Mouse (Mus musculus) spleen, postnatal 10 days (tissue): ENCODE measurements around the gene Ambra1.

ENCODE experiments used
- DNase-seq, 2 experiments: peaks; one replicate each; pipeline ENCODE4 v3.0.0; 2021 to 2022; ENCODE audit warnings: low spot score in 2 of 2

Gene Ambra1

DNA sequence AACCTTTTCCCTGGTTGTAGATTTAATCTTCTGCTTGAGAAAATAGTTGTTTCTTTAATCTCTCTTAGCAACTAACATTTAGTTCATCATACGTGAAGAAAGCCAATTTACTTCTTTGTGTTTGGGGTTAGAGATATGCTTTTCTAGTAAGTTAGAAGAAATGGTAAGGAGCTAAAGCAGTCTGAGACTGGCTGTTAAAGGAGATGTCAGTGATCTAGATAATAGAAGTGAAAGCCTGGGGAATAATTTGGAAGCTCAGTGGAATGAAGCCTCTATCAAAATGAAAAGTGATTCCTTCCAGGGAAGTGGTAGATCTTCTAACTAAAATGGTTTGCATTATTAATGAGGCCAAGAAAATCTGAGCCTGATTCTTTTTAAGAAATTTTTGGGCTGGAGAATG lies 141.3 kb downstream of the Ambra1 start:
- DNase-seq = no peak

DNA sequence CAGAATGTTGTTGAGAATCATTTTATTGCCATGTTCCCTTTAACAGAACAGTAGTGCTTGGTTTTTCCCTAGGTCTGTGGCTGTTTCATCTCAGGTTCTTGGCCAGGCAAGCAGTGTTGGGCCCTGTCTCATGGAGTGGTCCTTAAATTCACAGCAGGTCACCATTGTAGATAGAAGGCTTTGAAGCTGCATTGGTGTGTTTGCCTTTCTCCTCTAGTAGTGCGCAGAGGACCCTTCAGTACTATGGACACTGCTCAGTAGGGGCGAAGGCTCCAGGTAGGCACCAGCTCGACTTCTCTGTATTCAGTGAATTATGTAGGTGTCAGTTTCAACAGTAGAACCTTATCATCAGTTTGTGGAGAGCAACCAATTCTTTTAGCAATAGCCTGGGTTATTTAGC lies 142.7 kb downstream of the Ambra1 start:
- DNase-seq = no peak

DNA sequence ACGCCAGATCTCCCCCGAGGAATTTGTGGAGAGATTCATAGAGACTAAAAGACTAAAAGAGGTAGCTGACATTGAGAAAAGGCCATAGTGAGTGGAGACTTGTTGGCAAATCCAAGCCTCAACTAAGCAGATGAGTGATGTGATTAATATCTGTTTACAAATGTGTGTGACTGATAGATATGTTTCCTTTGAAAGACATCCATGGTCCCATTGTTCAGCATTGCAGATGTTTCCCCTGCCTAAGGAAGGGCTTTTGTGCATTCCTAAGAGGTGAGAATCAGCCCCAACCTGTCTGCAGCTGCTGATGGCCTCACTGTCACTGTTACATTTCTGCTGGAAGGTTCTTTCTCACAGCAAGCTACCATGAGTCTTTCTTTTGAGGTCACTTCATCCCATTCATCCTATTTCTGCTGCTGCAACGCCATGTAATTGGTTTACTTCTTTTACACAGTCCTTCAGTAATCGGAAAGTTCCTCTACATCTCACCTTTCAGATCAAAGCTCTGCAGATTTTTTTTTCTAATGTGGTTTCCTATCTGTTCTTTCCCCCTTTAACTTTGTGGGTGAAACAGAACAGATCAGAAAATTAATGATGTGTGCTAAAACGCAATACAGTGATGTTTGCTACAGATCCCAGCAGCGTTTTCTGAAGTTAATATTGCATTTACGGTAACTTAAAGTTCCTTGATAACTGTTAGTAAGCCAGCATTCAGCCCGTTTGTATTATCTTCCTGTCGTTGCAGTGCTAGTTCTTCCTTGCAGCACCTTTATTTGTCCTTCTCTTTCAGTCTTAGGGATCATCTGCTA lies 146.3 kb downstream of the Ambra1 start:
- DNase-seq = no peak

DNA sequence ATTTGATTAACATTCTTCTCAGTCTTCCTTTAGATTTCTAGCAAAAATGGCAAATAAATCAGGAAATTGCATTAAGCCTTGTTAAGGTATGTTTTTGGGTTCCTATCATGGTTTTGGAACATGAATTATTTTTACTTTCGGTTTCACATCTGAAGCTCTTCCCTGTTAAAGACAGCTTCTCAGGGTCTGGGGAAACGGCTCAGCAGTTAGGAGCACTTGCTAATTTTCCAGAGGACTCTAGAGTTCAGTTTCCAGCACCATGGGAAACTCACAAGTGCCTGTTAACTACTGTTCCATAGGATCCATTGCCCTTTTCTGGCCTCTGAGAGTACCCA lies 146.8 kb downstream of the Ambra1 start:
- DNase-seq = no peak

DNA sequence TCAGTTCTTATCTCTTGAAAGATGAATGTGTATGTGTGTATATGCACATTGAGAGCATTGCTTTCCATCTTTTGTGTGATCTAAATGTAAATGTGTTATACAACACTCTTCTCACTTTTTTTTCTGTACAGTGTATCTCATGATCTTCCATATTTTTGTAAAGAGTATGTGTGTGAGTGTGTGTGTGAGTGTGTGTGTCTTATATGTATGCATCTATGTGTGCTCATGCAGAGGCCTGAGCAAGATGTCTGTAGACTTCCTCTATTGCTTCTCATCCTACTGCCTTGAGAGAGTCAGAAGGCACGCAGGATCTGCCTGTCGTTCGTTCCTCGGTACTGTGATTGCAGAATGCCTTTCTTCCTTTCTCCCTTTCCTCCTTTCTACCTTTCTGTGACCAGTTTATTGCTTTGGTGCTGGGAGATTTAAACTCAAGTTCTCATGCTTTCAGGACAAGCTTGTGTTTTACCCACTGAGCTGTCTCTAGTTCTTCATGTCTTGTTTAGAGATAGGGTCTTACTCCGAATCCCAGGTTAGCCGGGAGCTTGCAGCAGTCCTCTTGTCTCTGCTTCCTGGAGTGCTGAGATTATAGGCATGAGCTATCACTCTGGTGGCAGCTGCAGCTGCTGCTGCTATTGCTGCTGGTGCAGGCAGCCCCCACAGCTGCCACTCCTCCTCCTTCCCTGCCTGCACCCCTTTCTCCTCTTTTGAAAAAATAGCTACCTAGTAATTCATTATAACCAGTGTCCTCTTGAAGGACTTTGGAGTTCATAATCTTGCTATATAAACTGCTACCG lies 148.7 kb downstream of the Ambra1 start:
- no peak for DNase-seq

DNA sequence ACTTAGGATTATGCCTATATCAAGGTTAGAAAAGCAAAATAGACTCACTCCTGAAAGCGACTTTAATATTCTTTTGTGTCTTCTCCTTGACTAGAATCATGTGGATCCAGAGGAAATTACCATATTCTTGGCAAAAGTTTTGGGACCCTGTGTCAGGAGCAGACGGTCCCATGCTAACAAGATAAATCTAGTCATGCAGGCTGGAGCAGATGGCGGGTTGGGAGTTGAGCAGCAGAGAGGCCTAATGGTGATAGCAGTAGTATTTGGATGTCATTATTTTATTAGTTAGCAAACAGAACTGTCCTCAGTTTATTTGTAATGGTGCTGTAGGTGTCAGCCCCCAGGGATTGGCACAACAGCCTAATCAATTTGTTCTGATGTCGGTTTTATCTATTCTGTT lies 154.0 kb downstream of the Ambra1 start:
- no peak for DNase-seq

DNA sequence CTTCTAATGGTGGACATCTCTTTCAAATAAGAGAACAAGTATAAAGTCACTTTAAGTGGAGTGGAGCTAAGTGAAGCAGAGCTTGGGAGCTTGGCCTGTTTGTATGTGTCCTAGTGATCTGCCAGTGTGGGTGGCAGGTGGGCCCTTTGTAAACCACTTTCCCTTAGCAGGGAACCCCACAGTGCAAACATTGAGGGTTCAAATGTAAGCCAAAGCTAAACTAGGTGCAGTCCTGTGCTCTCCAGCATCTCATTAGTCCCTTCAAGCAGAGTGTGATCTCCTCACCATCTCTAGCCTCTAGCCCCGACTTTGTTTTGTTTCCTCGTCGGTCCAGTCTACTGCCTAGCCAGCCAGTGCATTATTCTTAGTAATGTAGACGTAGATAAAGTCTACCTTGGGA lies 154.7 kb downstream of the Ambra1 start:
- no peak for DNase-seq

DNA sequence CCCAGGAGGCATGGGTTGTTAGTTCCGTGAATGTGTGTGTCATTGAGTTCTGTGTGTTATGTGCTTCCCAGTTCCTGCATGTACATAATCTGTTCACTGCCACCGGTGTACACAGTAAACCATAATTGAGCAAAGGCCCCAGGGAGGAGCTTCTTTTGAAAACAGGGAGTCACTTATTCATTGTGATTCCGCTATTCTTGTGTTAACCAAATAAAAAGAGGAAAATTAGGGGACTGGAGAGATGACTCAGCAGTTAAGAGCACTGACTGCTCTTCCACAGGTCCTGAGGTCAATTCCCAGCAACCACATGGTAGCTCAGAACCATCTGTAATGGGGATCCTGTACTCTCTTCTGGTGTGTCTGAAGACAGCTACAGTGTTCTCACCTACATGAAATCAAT lies 164.8 kb downstream of the Ambra1 start:
- no peak for DNase-seq

DNA sequence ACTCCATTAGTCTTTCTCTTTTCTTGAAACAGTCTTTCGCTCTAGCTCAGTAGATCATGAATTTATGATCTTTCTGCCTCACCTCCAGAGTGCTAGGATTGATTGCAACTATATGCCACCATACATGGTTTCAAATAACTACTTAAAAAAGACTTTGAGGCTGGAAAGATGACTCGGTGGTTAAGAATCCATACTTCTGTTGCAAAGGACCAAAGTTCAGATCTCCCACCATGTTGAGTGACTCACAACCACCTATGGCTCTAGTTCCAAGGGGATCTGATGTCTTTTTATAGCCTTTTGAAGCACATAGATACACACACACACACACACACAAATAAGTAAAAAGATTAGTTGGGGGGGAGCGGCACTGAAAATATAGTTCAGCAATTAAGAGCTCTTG lies 165.5 kb downstream of the Ambra1 start:
- no peak for DNase-seq

DNA sequence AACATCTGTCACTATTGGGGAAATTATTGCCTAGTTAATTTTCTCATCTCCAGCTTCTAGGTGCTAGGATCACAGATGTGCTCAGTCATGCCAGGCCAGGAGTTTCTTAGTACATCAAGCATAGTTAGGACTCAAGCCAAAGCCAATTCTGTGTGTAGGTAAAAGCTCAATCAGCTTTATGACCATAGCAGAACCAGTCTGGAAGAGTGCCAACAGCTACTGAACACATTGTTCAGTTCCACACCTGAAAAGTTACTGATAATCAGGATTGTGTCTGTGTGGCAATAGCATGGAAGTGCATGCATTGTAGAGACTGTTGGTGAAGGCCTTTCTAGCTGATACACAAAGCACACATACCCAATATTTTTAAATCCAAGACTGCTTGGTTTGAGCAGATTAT lies 168.0 kb downstream of the Ambra1 start:
- no peak for DNase-seq

DNA sequence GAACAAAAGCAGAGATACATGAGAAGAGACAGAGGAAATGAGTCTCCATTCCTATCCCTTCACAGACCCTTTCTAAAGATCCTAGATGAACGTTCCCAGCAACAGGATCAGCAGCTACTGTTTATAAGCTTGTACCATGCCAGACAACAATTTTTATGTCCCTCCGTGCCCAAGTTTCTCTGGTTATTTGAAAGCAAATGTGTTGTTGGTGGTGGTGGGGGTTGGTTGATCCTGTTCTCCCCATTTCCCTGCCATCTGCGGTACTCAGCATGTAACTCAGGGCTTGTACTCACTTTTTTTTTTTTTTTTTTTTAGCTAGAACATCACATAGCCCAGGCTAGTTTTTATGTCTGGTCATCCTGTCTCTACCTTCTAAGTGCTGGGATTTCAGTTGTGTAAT lies 169.2 kb downstream of the Ambra1 start:
- DNase-seq = no peak

DNA sequence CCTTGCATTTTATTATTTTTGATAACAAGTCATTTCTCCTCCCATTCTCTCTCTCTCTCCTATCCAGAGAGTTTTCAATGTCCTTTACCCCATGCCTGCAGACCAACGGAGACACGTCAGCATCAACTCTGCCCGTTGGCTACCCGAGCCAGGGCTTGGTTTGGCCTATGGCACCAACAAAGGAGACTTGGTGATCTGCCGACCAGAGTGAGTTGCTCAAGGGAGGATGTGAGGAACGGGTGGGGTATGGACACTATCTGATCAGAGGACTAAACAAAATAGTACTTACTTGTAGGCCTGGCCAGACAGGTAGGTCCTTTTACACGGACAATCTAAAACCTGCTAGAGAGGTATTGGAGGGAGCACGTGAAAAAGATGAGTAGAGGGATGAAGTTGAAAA lies 170.5 kb downstream of the Ambra1 start:
- DNase-seq = no peak

DNA sequence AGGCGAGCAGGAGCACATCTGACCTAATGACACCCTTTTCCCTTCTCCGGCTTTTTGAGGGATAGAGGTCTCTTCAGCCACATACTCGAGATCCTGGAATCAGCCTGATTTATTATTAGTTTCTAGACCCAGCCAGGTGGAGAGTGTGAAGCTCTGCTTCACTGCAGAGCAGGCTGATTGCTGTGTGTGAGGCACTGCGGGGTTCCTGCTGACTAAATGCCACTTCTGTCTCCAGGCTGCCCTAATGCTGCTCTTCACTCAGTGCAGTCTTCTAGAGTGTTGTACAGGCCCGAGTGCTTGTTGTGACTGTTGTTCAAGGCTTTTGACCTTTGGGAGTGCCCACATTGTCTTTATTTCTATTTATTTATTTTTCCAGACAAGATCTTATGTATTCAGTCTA lies 172.4 kb downstream of the Ambra1 start:
- no peak for DNase-seq

DNA sequence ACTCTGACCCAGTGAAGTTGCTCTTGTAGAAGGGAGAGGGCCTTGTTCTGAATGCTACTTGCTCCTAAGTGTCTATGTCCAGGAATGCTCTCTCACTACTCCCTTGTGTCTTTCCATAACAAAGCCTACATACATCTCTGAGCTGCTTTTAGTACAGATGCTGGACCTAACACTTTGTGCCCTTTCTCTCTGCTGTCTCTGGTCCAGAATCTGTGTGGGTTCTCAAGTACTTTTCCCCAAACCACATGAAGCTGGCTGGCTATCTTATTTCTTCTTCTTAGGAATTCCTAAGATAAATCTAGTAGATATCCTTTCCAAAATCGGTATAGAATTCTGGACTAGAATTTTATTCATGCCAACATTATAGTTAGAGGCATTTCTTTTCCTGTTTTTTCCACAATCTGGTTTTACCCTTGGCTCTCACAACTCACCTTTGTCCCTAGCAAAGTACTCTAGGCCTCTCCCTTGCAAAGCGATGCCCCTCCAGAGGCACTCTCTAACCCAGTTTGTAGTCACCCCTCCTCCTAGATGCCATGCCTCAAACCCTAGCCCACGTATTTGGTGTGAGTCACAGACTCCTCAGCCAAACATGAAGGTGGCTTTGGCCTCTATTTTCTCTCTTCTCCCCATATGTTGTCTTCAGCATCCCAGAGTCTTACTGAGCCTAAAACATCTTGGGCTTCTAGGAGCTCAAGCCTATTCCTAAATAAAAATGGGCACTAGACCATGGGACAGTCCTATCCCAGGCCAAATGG lies 173.4 kb downstream of the Ambra1 start:
- no peak for DNase-seq

DNA sequence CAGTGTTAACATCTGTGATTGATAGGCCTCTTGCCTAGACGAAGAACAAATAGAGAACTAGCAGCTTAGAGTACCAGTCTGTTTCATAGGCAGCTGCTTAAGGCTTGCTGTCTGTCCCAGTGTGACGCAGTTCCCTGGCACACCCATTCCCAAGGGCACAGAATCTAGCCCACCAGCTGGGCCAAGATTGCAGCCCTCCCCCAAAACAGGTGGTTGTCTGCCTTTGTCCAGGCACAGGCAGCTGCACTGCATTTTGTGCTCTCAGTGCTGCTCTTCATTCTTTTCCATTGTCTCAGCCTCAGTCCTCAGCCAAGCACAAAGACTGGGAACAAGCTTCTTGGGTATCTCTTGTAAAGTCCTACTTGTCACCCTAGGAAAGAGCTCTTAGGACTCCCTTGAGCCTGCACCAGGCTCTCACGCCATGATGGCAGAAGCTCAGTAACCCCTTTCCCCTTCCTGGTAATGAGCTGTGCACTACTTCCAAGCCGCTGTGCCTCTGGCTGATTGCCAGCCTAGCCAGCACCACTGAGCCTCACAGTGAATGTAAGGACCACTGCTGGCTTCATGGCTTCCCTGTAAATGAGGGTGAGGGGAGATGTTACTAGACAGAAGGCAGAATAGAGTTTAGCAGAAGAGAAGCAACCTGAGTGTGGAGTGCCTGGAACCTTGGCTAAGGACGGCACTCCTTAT lies 174.8 kb downstream of the Ambra1 start:
- DNase-seq = no peak

DNA sequence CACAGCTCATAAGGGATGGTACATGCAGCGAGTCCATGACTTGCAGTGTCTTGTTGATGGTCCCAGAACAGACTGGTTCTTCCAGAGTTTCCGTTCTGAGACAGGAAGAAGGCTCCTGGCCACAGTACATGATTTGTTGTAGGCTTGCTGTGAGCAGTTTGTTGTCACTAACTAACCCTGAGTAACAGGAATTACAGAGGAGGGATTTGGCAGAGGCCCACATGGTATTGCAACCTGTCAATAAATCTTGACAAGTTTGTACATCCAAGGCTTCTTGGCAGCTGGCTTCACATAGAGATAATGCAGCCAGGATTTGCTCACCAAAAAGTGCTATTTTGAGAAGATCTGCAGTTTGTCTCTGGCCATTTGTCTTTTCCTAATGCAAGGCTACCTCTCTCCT lies 176.2 kb downstream of the Ambra1 start:
- no peak for DNase-seq

DNA sequence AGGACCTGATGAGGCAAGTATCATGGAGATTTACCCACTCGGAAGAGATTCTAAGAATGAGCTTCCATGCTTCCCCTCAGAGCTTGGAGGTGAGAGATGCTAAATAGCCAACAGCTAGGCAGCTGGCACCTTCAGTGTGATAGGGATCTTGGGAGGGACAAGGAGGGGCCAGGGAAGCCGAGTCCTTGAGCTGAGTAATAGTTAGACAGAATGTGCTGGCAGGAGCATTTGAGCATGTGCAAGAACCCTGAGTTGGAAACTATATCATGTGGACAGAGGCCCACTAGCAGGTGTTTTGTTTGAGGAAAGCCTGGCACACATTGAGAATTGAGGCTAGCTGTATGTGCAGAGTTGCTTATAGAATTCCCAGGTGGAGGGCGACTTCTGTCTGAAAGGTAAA lies 182.7 kb downstream of the Ambra1 start:
- DNase-seq = no peak

DNA sequence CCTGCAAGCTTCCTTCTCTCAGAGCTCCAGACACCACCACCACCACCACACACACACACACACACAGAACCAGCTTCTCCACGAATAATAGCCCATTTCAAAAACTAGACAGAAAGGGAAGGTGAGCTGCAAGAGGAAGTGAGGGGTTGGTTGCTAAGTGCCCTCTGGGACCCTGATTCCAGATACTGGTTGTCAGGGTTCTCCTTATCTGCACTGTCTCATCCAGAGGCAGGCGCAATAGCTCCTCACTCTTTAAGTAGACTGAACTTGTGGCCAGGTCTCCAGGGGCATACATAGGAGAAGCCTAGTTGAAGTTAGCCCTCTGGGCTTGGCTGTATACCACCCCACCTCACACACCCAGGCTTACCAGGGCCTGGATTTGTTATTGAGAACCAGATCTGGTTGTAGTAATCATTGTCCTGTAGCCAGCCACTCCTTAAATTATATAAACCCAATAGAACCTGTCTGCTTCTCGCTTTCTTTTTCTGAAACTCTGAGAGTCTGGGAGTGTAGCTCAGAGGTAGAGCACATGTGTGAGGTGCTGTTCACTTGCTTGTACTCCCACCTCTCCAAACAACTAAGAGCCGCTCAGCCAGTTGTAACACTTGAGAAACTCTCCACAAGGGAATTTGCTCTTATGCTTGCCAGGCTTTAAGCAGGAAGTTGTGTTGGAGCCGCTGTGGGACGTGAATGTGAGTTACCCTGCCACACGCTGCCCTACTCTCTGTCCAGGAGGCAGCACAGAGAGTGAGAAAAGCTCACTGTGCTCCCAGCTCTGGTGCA lies 183.6 kb downstream of the Ambra1 start:
- DNase-seq = no peak

DNA sequence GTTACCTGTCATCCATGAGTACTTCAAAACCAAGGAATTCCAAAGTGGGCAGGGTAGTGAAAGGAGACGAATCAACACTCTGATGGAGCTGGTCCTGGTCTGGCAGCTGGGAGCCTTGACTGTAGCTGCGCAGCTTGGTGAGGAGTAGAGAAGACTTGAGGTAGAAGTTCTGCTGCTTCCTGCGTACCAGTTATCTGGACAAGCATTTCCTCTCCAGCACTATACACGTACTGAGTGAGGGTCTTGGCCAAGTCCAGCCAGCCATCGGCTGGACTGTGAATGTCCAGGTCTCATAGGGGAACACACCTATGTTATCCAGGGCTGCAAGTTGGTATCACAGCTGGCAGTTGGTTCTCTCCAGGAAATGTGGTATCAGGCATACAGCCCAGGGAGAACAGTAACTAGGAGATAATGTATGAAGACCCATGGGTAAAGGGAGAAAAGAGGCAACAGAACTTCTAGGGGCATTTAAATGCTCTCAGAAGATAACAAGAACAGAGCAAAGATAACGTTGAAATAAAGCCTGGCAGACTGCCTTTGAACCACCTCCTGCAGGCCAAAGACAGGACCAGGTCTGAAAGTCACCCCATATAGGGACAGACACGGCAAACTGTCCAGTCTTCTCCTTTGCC lies 186.5 kb downstream of the Ambra1 start:
- no peak for DNase-seq

DNA sequence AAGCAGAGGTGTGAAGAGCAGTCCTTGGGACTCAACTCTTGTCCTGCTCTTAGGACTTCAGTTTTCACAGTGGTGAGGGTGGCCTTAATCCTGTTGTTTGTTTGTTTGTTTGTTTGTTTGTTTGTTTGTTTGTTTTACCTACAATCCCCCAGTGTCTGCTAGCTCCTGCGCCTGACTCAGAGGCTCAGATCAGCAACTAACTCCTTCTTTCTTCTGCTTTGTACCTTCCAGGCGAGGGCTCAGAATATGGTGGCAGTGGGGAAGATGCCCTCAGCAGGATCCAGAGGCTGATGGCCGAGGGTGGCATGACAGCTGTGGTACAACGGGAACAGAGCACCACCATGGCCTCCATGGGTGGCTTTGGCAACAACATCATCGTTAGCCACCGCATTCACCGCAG lies 187.2 kb downstream of the Ambra1 start:
- no peak for DNase-seq

DNA sequence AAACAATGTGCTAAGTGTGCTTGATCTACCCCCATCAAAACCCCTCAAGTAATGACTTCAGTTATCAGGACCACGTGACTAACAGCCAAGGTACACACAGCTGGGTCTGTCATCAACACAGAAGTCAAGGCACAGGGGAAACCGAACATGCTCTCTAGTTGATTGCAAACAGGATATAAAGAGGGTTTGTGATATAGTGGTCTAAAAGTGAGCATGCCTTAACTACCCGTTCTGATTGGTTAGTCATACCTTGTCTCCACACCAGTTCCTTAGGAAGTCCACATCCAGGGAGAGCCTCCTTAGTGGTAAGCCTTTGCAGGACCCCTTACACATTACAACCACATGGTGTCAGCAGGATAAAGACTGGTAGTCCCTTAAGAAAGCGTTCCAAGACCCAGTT lies 190.2 kb downstream of the Ambra1 start:
- no peak for DNase-seq
